Mouse (Mus musculus) stomach, postnatal 0 days (tissue): ENCODE data around the gene Aurkb. TPM values are rescaled to one million over a fixed set of nuclear protein-coding genes. Genes with fewer than 3 reads are reported as not detected.

Experiments used
- ATAC-seq: fragments of 200-750 bp; cut with Nextera tagmentation; 2 replicates; pipeline ENCODE4 v1.8.0; 2017; ENCODE audit not compliant: low FRiP score, low TSS enrichment
- DNase-seq: peaks from one replicate; pipeline ENCODE4 v3.0.0-alpha.2; 2016; ENCODE audit warnings: low spot score
- H3K27ac ChIP-seq: fragments of 300-500 bp; sonication (generic); replicated peaks from 2 replicates; pipeline ENCODE4 v1.5.1; 2014; ENCODE audit warnings: mild to moderate bottlenecking, control low read depth
- H3K27me3 ChIP-seq: fragments of 300-500 bp; sonication (generic); 2 replicates; pipeline ENCODE4 v1.6.1; 2014; ENCODE audit warnings: low read length; ENCODE audit not compliant: control insufficient read depth, insufficient read depth
- H3K36me3 ChIP-seq: fragments of 300-500 bp; sonication (generic); 2 replicates; pipeline ENCODE4 v1.6.1; 2014; ENCODE audit warnings: low read length, mixed read lengths; ENCODE audit not compliant: control insufficient read depth, insufficient read depth
- H3K4me1 ChIP-seq: fragments of 300-500 bp; sonication (generic); replicated peaks from 2 replicates; pipeline ENCODE4 v1.6.1; 2014; ENCODE audit warnings: antibody characterized with exemption; ENCODE audit not compliant: control insufficient read depth, insufficient read depth
- H3K4me2 ChIP-seq: fragments of 300-500 bp; sonication (generic); replicated peaks from 2 replicates; pipeline ENCODE4 v1.6.1; 2014; ENCODE audit warnings: low read depth, mild to moderate bottlenecking, control low read depth, moderate library complexity
- H3K4me3 ChIP-seq: fragments of 300-500 bp; sonication (generic); 2 replicates; pipeline ENCODE4 v1.5.1; 2014; ENCODE audit warnings: low read depth, low read length, control low read depth
- H3K9ac ChIP-seq: fragments of 300-500 bp; sonication (generic); 2 replicates; pipeline ENCODE4 v1.6.1; 2014; ENCODE audit warnings: mild to moderate bottlenecking, low read length, control low read depth, mixed read lengths
- H3K9me3 ChIP-seq: fragments of 300-500 bp; sonication (generic); 2 replicates; pipeline ENCODE4 v1.6.1; 2016; ENCODE audit warnings: low read length; ENCODE audit not compliant: control insufficient read depth
- CTCF ChIP-seq: IDR thresholded peaks from 2 replicates; pipeline ENCODE4 v1.5.1; 2016; ENCODE audit warnings: antibody characterized with exemption, low read depth, mild to moderate bottlenecking, moderate library complexity
- EP300 ChIP-seq: optimal IDR thresholded peaks from 2 replicates; pipeline ENCODE3; 2016; ENCODE audit warnings: antibody characterized with exemption
- WGBS: fragments of 180-500 bp; shearing (Covaris S2); extraction: QIAGEN DNeasy Blood & Tissue Kit; methylation state at CpG from one replicate; pipeline ENCODE4 v1.1.7; 2014; 5-methylcytosine and 5-hydroxymethylcytosine counted together
- polyA plus RNA-seq: library from polyadenylated mRNA; unstranded; fragments of >200 nt; fragmentation: Nextera tagmentation; extraction: Ambion mirVana; gene quantifications from 2 replicates; pipeline ENCODE4 v1.2.1, GENCODE M21; 2015

The Aurkb gene
- polyA plus RNA-seq, 1 experiment from 2014 or later, result 34.0 TPM

DNA sequence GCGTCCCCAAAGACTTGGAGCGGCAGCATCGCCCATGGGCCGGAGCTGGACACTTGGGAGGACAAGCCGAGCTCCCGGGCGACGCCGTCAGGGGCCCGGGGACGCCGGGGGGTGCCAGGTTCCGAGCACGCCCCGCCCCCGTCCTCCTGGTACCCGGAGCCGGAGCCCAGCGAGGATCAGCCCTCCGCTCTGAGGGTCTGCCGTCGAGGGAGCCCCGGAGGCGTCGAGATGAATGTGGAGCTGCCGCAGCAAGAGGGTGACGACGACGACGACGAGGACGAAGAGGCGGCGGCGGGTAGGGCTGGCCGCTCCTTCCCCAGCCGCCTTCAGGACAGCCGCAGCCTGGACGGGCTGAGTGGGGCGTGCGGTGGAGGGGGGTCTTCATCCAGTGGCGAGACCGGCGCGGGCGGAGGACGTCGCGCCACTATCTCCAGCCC, 14.5 kb downstream of the Aurkb start:
- Histone ChIP-seq H3K27ac (peak overlapping the region; percentile 98), H3K4me1 (peaks cover 2% of the 10 kb centered on the region; the same call in 1 of the 2 replicates), H3K27me3 (no peaks in the 10 kb centered on the region), H3K4me2 (peak overlapping the region; percentile 85), H3K36me3 (no peaks in the 10 kb centered on the region), H3K9ac (peak overlapping the region; percentile 95), H3K9me3 (no peaks in the 10 kb centered on the region), H3K4me3 (peak overlapping the region; percentile 97)
- under 1% methylated on average over 47 of the region's 49 CpGs for WGBS
- TF ChIP-seq EP300, result no peak
- peak; percentile 1; the same call in 1 of the 2 replicates for TF ChIP-seq CTCF
- ATAC-seq (peak; percentile 14), DNase-seq (no peak)

- peak; percentile 4; the same call in 1 of the 2 replicates for ATAC-seq
Measured at GRCm38 (mm10) chr11:69060448-69061254, 15.2 kb downstream of the Aurkb start.

GRCm38 (mm10) chr11:69061255-69061912, 15.9 kb downstream of the Aurkb start:
- H3K4me2 ChIP-seq, result peak overlapping the region; percentile 85
- H3K4me1 ChIP-seq, result peaks cover 2% of the 10 kb centered on the region; the same call in 1 of the 2 replicates
- H3K36me3 ChIP-seq, result no peaks in the 10 kb centered on the region
- no peaks in the 10 kb centered on the region for H3K27me3 ChIP-seq
- no peak for DNase-seq
- H3K4me3 ChIP-seq, result peak overlapping the region; percentile 97; the same call in 1 of the 2 replicates
- 26% methylated on average over 17 of the region's 17 CpGs for WGBS
- no peak for ATAC-seq
- H3K9me3 ChIP-seq, result no peaks in the 10 kb centered on the region
- H3K9ac ChIP-seq, result peak overlapping the region; percentile 95
- 0 out of 2 replicates have a peak overlapping the region, but pooled peaks have one; percentile 13 for H3K27ac ChIP-seq
- no peak for TF ChIP-seq CTCF
- no peak for TF ChIP-seq EP300

More at GRCm38 (mm10) chr11:69060448-69061254, 15.2 kb downstream of the Aurkb start:
- Histone ChIP-seq H3K9me3 (no peaks in the 10 kb centered on the region), H3K36me3 (no peaks in the 10 kb centered on the region), H3K4me1 (peaks cover 2% of the 10 kb centered on the region; the same call in 1 of the 2 replicates), H3K27me3 (no peaks in the 10 kb centered on the region), H3K4me3 (peak overlapping the region; percentile 97), H3K4me2 (peak overlapping the region; percentile 85), H3K27ac (peak overlapping the region; percentile 98), H3K9ac (peak overlapping the region; percentile 95)
- WGBS, result 3% methylated on average over 40 of the region's 40 CpGs
- peak; percentile 65 for DNase-seq
- TF ChIP-seq CTCF (no peak), EP300 (no peak)

DNA sequence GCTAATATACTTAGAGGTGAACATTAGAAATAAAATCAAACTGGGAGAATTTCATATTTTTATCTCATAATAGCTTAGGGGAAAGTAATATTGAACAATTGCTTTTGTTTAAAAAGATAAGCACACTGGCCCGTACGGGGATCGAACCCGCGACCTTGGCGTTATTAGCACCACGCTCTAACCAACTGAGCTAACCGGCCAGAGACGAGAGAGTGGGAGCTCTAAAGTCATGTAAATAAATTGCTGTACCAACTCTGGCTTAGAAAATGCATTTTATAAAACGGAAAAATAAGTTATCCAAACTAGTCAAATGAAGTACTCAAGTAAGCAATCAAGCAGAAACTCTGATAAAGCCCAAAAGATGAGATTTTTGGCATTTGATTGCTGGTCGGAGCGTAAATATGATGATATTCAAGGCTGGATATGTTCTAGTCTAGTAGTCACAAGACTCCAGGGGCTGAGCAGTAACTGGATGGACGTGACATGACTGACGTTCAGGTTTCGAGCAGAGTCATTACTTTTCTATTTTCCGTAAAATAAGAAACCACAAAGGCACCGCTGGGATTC, 16.8 kb downstream of the Aurkb start:
- no peak overlapping the region for H3K9ac ChIP-seq
- peak overlapping the region; percentile 39 for H3K4me2 ChIP-seq
- no peak for ATAC-seq
- H3K4me1 ChIP-seq, result peaks cover 2% of the 10 kb centered on the region; the same call in 1 of the 2 replicates
- peak overlapping the region; percentile 49; the same call in 1 of the 2 replicates for H3K27ac ChIP-seq
- H3K27me3 ChIP-seq, result no peaks in the 10 kb centered on the region
- peak; percentile 66 for DNase-seq
- peak; percentile 8 for TF ChIP-seq EP300
- no peak for TF ChIP-seq CTCF
- H3K36me3 ChIP-seq, result no peaks in the 10 kb centered on the region
- H3K9me3 ChIP-seq, result no peaks in the 10 kb centered on the region
- peak overlapping the region; percentile 21 for H3K4me3 ChIP-seq
- 2% methylated on average over 17 of the region's 17 CpGs for WGBS

- TF ChIP-seq EP300 (no peak), CTCF (no peak)
- Histone ChIP-seq H3K4me1 (peaks cover 4% of the 10 kb centered on the region; the same call in 1 of the 2 replicates), H3K9me3 (no peaks in the 10 kb centered on the region), H3K27ac (peak overlapping the region; percentile 87), H3K9ac (peak overlapping the region; percentile 53; the same call in 1 of the 2 replicates), H3K36me3 (no peaks in the 10 kb centered on the region), H3K4me3 (peak overlapping the region; percentile 69), H3K27me3 (no peaks in the 10 kb centered on the region), H3K4me2 (peak overlapping the region; percentile 52)
- ATAC-seq (peak; percentile 47), DNase-seq (peak; percentile 94)
- under 1% methylated on average over 19 of the region's 19 CpGs for WGBS
Measured at GRCm38 (mm10) chr11:69062761-69063224, 17.3 kb downstream of the Aurkb start.
